Mouse (Mus musculus) lung, adult 18-20 months (tissue): Measurements from ENCODE around the gene Zmat5.

Experiments used
- DNase-seq, 2 experiments: peaks; one replicate each; pipeline ENCODE4 v3.0.0; 2022; ENCODE audit warnings: mixed read lengths in 2 of 2

Gene Zmat5

DNA sequence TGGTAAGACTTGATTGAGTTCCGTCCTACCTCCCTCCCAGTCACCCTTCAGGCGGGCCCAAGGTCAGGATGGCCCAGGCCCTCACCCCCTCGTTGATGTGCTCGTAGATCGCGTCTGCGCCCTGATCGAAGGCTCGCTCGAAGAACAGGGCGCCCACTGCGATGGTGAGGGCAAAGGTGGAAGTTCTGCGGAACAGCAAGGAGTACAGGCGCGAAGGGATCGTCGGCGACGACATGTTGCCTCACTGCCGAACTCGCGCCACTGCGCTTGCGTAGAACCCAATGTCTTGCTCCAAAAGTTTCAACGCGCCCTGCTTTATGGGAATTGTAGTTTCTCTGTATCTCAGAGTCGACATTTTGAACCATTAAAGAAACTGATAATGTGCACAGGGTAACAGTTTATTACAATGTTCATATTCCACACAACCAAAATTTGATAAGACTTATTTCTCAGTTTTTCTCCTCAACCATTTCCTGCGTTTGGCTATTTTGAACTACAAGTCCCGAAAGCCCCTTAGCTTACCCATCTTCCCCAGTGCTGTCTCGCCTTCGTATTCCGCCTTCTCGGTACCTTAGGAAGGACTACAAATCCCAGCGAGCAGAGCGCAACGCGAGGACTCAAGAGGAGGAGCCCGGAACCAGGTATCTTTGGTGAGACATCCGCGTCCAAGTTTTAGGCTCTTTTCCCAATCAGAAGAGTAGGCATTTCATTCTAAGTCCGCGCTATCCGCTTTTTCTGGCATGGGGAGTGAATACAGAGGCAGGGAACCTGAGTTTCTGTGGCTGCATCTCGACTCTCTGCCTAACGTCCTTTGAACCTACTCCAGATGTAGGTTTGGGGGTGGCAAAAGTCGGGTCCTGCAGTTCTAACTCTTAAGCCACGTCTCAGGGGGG, at the start of gene Zmat5, which contains the start of gene Uqcr10:
Zmat5 (plus strand) TSS at position 607 of the 893 bp plus-strand sequence.
Uqcr10 (minus strand) TSS at position 271 of the 893 bp plus-strand sequence.
- DNase-seq, result peak; percentile 91 to 94

DNA sequence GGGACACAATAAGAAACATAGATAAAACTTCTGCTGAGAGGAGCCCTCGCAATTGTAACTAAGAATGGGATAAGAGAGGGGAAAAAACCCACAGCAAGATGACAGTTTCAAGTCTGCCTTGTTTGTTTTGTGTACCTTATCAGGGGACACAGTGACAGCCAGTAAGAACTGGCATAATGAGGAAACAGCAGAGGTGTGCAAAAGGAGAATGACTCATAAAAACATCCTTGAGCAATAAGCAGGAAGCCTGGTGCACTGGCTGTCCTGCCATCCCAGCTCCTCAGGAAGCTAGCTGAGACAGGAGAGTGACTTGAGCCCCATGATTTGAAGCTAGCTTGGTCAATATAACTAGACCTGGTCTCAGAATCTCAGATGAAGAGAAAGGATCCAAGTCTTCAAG, 44.7 kb upstream of the Zmat5 start:
- no peak for DNase-seq

DNA sequence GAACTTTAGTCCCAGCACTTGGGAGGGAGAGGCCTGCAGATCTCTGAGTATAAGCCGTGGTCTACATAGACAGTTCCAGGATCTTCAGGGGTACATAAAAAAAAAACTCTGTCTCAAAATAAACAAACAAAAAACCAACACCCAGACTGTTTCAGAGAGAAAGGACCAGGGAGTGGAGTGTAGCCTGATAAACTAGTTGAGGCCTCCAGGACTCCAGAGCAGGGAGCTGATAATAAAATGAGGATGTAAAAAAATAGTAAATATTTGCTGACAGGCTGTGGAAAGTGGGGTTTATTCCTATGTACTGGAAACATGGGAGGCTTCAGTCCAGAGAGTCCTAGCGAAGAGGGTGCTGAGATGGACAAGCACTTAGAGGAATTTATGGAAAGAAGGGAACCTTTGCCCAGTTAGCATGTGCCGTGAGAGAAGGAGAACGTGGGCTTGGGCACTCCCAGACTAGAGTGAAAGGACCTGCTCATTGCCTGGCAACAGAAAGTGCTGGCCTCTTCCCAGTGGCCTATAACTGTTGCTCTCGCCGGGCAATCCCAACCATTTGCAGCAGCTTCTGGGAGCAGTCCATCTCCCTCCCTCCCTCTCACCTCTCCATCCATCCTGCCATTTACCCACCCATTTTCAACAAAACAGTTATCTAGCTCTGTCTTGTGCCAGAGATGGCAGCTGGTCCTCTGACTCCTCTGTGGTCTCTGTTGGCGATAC, 44.0 kb upstream of the Zmat5 start:
- DNase-seq, result no peak

DNA sequence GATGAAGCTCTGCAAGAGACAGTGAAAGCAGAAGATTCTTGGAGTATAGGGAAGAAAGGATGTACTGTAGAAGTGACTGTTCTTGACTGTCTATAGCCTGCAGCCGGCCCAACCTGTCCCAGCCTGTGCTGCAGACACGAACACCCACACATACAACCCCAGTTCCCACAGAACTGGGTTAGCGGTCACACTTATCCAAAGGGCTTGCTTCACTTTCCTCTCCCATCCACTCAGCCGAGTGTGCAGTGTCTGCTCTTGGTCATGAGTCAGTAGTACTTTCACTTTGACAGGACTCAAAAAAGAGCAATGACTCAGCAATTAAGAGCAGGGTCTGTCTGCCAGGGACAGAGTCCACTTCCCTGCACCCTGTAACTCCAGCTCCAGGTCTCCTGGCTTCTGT, 43.2 kb upstream of the Zmat5 start:
- DNase-seq, result peak; percentile 37 to 51

- no peak for DNase-seq
These were observed 42.5 kb upstream of the Zmat5 start for GRCm38 (mm10) chr11:4661871-4662495.

- no peak for DNase-seq
These were observed 42.0 kb upstream of the Zmat5 start for GRCm38 (mm10) chr11:4662496-4662878.

DNA sequence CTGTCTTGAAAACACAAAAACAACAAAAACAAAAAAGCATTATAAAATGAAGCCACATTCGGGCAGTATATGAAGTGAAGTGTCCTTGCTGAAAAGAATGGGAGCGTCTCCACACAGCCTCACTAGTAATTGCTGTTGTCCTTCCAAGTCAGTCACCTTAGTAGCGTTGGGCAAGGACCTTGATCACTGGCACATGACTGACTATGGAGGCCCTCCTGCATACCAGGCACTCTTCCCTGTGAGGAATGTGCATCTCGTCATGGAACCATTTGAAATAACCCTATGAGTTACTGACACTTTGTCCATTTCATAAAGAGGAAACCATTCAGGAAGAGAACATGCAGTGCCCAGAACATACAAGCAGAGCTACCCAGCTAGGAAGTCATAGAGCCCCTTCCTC, 32.7 kb upstream of the Zmat5 start:
- DNase-seq, result no peak

DNA sequence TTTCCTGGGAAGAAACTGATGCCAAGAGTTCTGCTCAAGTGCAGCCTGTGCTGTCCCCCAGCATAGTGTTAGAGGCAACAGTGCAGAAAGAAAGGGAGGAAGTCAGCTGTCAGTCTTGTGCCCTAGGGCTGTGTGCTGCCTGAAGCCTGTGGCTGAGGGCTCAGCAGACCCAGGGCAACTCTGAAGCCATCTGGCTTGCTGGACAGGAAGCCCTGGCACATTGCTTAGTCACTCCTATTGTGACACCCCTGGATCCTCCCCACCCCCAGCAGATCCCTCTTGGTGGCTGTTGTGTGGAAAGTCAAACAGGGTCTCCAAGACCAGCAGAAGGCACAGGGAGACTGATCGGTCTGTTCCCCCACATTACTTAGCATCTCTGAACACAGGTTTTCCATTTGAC, 29.9 kb upstream of the Zmat5 start:
- DNase-seq, result peak; percentile 44 to 54

- peak; percentile 71 to 82 for DNase-seq
These were observed 29.3 kb upstream of the Zmat5 start for GRCm38 (mm10) chr11:4675126-4675562.

GRCm38 (mm10) chr11:4675693-4676092, 28.8 kb upstream of the Zmat5 start:
- DNase-seq, result no peak

- DNase-seq, result no peak
These were observed 27.1 kb upstream of the Zmat5 start for GRCm38 (mm10) chr11:4677250-4677872.

DNA sequence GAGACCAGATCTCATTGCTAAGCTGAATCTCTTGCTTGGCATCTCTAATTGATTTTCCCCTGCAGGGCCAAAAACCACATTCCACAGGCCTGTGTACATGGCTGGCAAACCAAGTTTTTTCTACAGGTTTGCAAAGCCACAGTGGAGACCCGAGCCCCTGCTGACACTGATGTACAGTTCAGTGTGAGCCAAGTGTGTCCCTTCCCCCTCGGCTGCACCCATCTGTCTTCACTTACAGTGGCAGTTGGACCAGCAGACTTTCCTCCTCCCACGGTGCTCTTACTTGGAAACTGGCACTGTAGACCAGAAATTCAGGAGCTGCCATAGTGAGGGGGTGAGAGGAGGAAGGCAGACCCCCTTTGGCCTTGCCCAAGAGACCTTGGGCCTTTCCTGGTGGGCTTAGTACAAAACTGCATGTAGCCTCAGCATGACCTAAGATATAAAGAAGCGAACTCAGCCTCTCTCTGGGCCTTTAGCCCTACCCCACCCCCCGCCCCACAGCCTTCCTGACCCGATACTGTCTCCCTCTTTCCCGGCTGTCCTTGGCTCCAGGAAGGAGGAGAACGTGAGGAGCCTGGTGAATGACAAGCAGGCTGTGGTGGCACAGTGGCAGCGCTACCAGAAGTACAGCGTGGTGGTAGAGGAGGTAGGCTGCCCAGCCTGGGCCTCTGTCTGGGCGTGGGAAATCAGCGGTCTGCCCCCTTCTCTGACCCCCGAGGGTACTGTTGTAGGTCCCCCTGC, 25.6 kb upstream of the Zmat5 start:
- no peak for DNase-seq

GRCm38 (mm10) chr11:4679441-4679832, 25.0 kb upstream of the Zmat5 start:
- DNase-seq, result no peak

GRCm38 (mm10) chr11:4680126-4680525, 24.4 kb upstream of the Zmat5 start:
- no peak for DNase-seq

- DNase-seq, result no peak
These were observed 21.0 kb upstream of the Zmat5 start for GRCm38 (mm10) chr11:4683516-4683915.

- DNase-seq, result no peak
These were observed 20.3 kb upstream of the Zmat5 start for GRCm38 (mm10) chr11:4684186-4684585.

GRCm38 (mm10) chr11:4685071-4685470, 19.4 kb upstream of the Zmat5 start:
- DNase-seq, result no peak

GRCm38 (mm10) chr11:4685510-4685909, 19.0 kb upstream of the Zmat5 start:
- DNase-seq, result no peak

DNA sequence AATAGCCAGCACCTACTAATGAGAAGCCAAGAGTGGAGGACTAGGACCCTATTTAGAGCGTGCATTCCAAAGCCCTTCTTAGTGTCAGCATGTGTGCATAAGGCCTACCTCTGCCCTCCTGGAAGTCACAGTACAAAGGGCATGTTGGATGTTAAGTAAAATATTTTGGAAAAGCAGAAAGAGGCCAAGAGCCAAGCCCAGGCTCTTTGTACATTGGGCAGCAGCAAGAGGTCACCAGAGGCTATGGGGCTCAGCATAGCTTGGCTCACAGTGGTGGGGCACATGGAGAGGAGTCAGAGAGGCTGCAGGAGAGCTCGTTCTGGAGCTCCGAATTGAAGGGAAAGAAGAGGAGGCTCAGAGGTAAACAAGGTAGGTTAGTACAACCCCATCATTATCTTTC, 17.5 kb upstream of the Zmat5 start:
- DNase-seq, result no peak

DNA sequence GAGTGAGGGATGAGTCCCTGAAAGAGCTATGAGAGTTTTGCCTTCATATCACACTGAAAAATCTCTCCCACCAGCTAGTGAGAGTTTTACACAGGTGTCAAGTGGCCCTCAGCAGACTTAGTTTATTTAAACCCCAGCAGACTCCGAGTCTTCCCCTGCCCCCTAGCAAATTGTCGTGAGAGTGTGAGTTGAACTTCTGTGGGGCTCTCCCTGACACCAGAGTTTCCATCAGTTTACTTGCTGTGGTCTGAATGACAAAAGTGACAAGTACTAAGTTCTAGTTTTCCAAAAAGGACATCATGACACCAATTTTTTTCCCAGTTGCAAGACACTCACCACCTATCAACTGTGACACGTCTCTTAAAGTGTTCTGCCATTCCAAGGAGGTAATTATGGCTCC, 16.6 kb upstream of the Zmat5 start:
- DNase-seq, result no peak

- DNase-seq, result peak in 1 of 2 experiments; percentile 31
These were observed 15.7 kb upstream of the Zmat5 start for GRCm38 (mm10) chr11:4688632-4689380.
